Mouse (Mus musculus) frontal cortex, postnatal 10 days (tissue): ENCODE results near the gene Cdh24.
A peak's percentile ranks its signal among the peaks of the same experiment; 100 is the strongest.

Experiments
- DNase-seq, 2 experiments: peaks; one replicate each; pipeline ENCODE4 v3.0.0; 2022; ENCODE audit warnings: low spot score in 2 of 2, mixed read lengths in 1 of 2

The Cdh24 gene

GRCm38 (mm10) chr14:54607226-54607625 lies 33.9 kb downstream of the Cdh24 start:
- DNase-seq: no peak

GRCm38 (mm10) chr14:54605752-54606321 lies 35.3 kb downstream of the Cdh24 start, which contains the start of gene 4931414P19Rik:
Gene 4931414P19Rik (minus strand): TSS chr14:54605993.
- DNase-seq: peak; percentile 55 to 73

GRCm38 (mm10) chr14:54603686-54604085 lies 37.5 kb downstream of the Cdh24 start:
- no peak for DNase-seq

GRCm38 (mm10) chr14:54603038-54603654 lies 38.0 kb downstream of the Cdh24 start:
- DNase-seq: peak; percentile 95 to 96

GRCm38 (mm10) chr14:54602613-54603012 lies 38.6 kb downstream of the Cdh24 start:
- DNase-seq: no peak

- no peak for DNase-seq
These were observed 39.6 kb downstream of the Cdh24 start for GRCm38 (mm10) chr14:54601601-54602000.

- DNase-seq: no peak
These were observed 44.1 kb downstream of the Cdh24 start for GRCm38 (mm10) chr14:54597084-54597483.

- DNase-seq: no peak
These were observed 46.3 kb downstream of the Cdh24 start for GRCm38 (mm10) chr14:54594631-54595414.

GRCm38 (mm10) chr14:54594055-54594454 lies 47.1 kb downstream of the Cdh24 start:
- no peak for DNase-seq

GRCm38 (mm10) chr14:54592319-54592934 lies 48.7 kb downstream of the Cdh24 start:
- peak in 1 of 2 experiments; percentile 46 for DNase-seq

- DNase-seq: no peak
These were observed 50.1 kb downstream of the Cdh24 start for GRCm38 (mm10) chr14:54591056-54591455.

- no peak for DNase-seq
These were observed 57.4 kb downstream of the Cdh24 start for GRCm38 (mm10) chr14:54583681-54584338.

- no peak for DNase-seq
These were observed 58.6 kb downstream of the Cdh24 start for GRCm38 (mm10) chr14:54582536-54582935.
